Comparison of ENCODE assay signal across 8 mouse cellular contexts in genomic region chr8:78213074-78213473, GRCm38 (mm10). TPM values are rescaled to one million over a fixed set of nuclear protein-coding genes. Genes with fewer than 3 reads are reported as not detected.
DNase-seq lines count a peak whose midpoint lies in the region; ATAC-seq lines count a peak whose summit lies in the region.

Gene Ttc29 (plus strand): TSS chr8:78213297.

- peak; percentile 13 for DNase-seq in urinary bladder, postnatal 14 days (ENCODE audit: low spot score)
- no peak for DNase-seq in urinary bladder, adult 18-20 months (ENCODE audit: low spot score in 2 of 2)
- peak; percentile 6 for DNase-seq in gastrocnemius, postnatal 10 days
- DNase-seq in layer of hippocampus, adult 18-20 months (ENCODE audit: low spot score in 2 of 2): peak; percentile 2 to 13
- peak; percentile 76 to 81 for DNase-seq in lung, adult 18-20 months
- DNase-seq in retina, embryonic 14.5 days (ENCODE audit: low spot score): peak; percentile 96
- DNase-seq in B cell, adult 2 months: no peak

- ATAC-seq in megakaryocyte progenitor cell, adult 5-6 weeks (replicated peaks; ENCODE audit: poor library complexity): no peak

RNA-seq across cellular contexts. Expression of gene Ttc29, which starts in this region (rescaled TPM):
- total RNA-seq in gastrocnemius, postnatal 10 days (2021): not detected
- total RNA-seq in layer of hippocampus, adult 18-20 months (2021): under 1 TPM in 1 of 2 experiments, not detected in 1; 0.82 TPM
- total RNA-seq in megakaryocyte progenitor cell, adult 5-6 weeks (2015): not detected in 2 replicates
- not detected in 2 replicates for total RNA-seq in megakaryocyte progenitor cell, adult 5-6 weeks (2017)

Comparison
In these comparisons a context has a peak if more than half of its experiments do, and no peak if none do; other contexts are left out.
1. DNase-seq: peak in urinary bladder, postnatal 14 days (single experiment), lung, adult 18-20 months (2 of 2) and retina, embryonic 14.5 days (single experiment); none in urinary bladder, adult 18-20 months (0 of 2) and B cell, adult 2 months (0 of 2).
2. Peak in DNase-seq in gastrocnemius, postnatal 10 days; RNA of the gene not detected or under 1 TPM.
3. Peak in DNase-seq in layer of hippocampus, adult 18-20 months; RNA of the gene not detected or under 1 TPM.